Mouse (Mus musculus) fat pad, adult 2 months (tissue): ENCODE measurements around the gene Wdr49.
"Not testable (repeated sequence)": the region's sequence is repeated elsewhere in the genome, so short reads cannot be mapped to it uniquely, and the experiment has no call there.

Source experiments
- DNase-seq: peaks from one replicate; pipeline ENCODE4 v3.0.0-alpha.2; 2011; ENCODE audit warnings: low read depth, low spot score; ENCODE audit errors: extremely low read depth

Gene Wdr49

GRCm38 (mm10) chr3:75304621-75305020, 177.3 kb downstream of the Wdr49 start:
- no peak for DNase-seq

- DNase-seq = no peak
These were observed 180.9 kb downstream of the Wdr49 start for GRCm38 (mm10) chr3:75301072-75301471.

DNA sequence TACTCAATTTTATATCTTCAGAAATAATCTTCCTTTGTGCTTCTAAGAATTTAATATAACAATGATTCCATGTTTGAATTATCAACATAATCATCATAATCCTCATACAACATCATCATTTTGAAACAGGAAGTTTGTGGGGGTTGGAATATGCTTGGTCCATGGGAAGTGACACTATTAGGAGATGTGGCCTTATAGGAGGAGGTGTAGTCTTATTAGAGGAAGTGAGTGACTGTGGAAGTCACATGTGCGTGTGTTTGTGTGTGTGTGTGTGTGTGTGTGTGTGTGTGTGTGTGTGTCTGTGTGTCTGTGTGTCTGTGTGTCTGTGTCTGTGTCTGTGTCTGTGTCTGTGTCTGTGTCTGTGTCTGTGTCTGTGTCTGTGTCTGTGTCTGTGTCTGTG, 182.5 kb downstream of the Wdr49 start:
- DNase-seq = not testable (repeated sequence)

DNA sequence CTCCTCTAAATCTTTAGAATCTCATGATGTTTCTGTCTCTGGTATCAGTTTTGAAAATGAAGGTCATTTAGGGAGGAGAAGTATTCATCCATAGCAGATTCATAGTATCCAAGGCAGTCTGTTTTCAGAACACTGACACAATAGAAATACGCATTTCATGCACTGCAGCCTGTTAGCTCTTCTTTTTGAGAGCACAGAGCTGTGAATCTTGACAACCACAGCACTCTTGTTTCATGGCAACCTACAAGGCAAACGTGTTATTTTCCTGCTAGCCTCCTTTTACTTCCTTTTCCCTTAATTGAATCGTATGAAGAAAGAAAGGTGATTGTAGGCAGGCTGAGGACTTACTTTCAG, 184.2 kb downstream of the Wdr49 start:
- no peak for DNase-seq

DNA sequence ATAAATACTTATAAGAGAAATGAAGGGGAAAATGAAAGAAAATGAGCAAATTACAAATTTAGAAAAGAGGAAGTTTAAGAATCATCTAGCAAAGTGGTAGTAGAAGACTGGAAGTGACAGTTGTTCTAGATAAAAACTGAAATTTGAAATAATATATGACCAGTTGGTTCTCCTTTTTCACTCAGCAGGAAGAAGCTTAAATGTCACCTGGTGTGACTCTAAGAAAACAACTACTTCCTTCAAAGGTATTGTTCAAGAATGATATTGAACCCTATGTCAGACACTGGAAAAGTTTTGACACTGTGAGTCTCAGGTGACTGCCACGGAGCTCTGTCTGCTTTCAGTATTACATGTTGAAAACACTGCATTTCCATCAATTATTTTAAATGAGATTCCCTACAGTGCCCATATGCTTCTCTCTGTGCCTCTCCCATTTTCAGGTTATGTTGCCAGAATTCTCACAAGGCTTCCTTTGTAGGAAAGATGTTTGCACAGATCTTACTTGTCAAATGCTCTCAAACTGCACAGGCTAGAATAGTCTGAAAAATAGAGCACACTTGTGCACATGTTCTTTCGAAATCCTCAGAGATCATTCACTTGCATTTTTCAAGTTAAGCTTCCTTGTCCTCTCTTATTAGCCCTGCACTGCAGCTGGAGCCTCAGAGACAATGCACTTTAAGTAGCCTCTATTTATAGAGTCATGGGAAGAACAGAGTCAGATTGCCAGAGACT, 184.8 kb downstream of the Wdr49 start:
- no peak for DNase-seq

GRCm38 (mm10) chr3:75293243-75293642, 188.7 kb downstream of the Wdr49 start:
- no peak for DNase-seq

GRCm38 (mm10) chr3:75277455-75277854, 204.5 kb downstream of the Wdr49 start:
- DNase-seq = no peak

GRCm38 (mm10) chr3:75276522-75276921, 205.4 kb downstream of the Wdr49 start:
- DNase-seq = no peak

DNA sequence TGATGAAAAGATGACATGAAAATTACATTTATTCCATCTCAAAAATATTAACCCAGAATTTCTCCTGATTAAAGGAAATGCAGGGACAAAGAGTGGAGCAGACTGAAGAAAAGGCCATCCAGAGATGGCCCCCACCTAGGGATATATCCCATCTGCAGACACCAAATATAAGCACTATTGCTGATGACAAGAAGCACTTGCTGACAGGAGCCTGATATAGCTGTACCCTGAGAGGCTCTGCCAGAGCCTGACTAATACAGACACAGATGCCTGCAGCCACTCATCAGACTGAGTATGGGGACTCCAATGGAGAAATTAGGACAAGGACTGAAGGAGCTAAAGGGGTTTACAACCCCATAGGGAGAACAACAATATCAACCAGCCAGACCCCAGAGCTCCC, 206.8 kb downstream of the Wdr49 start:
- no peak for DNase-seq

GRCm38 (mm10) chr3:75269978-75270377, 212.0 kb downstream of the Wdr49 start, which contains the start of gene Serpini2:
TSS of gene Serpini2 (minus strand) at chr3:75270078.
- no peak for DNase-seq

GRCm38 (mm10) chr3:75259356-75259755, 222.6 kb downstream of the Wdr49 start:
- no peak for DNase-seq
